Mouse (Mus musculus) bone marrow, adult 2 months (tissue): Measurements from ENCODE around the gene Mcm3ap.

Experiments used
- CTCF ChIP-seq: fragments of 200-500 bp; IDR thresholded peaks from 2 replicates; pipeline ENCODE4 v1.5.1; 2011; ENCODE audit warnings: low read length, control low read depth; ENCODE audit not compliant: control insufficient read depth, insufficient read depth
- POLR2A ChIP-seq: fragments of 200-500 bp; IDR thresholded peaks from 2 replicates; pipeline ENCODE4 v1.6.1; 2011; ENCODE audit warnings: low read depth, mild to moderate bottlenecking, control low read depth, low read length, borderline replicate concordance; ENCODE audit not compliant: control insufficient read depth

DNA sequence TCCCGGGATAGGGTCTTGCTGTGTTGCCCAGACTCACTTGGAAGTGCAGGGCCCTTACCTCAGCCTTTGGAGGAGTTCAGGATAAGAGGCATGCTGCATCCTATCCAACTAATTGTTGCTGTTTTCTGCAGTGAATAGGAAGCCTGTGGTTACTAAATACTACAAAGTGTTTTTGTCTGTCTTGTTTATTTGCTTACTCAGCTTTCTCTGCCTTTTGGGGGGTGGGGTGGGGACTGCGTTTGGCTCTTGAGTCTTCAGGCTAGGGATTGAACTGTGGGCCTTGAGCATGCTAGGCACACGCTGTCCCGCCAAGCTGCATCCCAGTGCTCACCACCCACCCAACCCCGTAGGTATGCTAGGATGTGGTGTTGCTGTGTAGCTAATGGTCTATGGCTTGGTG, 5.0 kb downstream of the Mcm3ap start:
- TF ChIP-seq CTCF (no peak), POLR2A (no peak)
